Mouse (Mus musculus): ENCODE data around the gene Tenm2. TPM values are rescaled to one million over a fixed set of nuclear protein-coding genes. Genes with fewer than 3 reads are reported as not detected.

Tenm2 gene
- polyA plus RNA-seq, 1 experiment from 2014 or later = 6.7 TPM

GRCm38 (mm10) chr11:36458451-36458850 is 777.3 kb downstream of the Tenm2 start:
- H3K4me2 ChIP-seq = no peak overlapping the region
- peaks cover 15% of the 10 kb centered on the region for H3K4me1 ChIP-seq (ENCODE audit: control insufficient read depth, insufficient read depth, low read length)
- WGBS = 52% methylated on average over 6 of the region's 6 CpGs
- no peaks in the 10 kb centered on the region for H3K9me3 ChIP-seq (ENCODE audit: control insufficient read depth, low read length)
- no peak overlapping the region for H3K27ac ChIP-seq (ENCODE audit: low read depth, low read length)
- DNase-seq (ENCODE audit: low spot score, missing footprints) (no peak), ATAC-seq (ENCODE audit: low FRiP score) (no peak)
- H3K36me3 ChIP-seq (ENCODE audit: control insufficient read depth, insufficient read depth, low read length) = no peaks in the 10 kb centered on the region
- no peak overlapping the region for H3K4me3 ChIP-seq (ENCODE audit: low read depth, low read length)
- H3K9ac ChIP-seq (ENCODE audit: low read length) = no peak overlapping the region
- no peaks in the 10 kb centered on the region for H3K27me3 ChIP-seq (ENCODE audit: control insufficient read depth, insufficient read depth, low read length)

DNA sequence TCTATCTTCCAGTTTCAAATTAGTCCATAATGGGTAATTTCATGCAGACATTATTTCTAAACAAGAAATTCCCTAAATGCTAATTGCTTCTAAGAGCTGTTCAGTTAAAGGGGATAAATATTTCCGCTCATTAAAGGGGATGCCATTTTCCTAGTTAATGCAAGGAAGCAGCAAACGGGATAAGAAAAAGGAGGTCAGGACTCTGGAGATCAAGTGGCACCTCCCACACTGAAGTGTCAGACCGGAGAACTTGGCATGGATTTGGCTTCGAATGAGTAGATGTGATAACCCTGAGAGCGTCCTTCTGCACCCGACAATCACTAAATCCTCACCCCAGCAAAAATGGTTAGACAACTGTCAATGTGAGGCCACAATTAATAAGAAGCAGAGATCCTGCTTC is 781.7 kb downstream of the Tenm2 start:
- Histone ChIP-seq H3K4me2 (no peak overlapping the region), H3K36me3 (ENCODE audit: control insufficient read depth, insufficient read depth, low read length) (no peaks in the 10 kb centered on the region), H3K27ac (ENCODE audit: low read depth, low read length) (no peak overlapping the region), H3K9me3 (ENCODE audit: control insufficient read depth, low read length) (no peaks in the 10 kb centered on the region), H3K9ac (ENCODE audit: low read length) (no peak overlapping the region), H3K27me3 (ENCODE audit: control insufficient read depth, insufficient read depth, low read length) (no peaks in the 10 kb centered on the region), H3K4me1 (ENCODE audit: control insufficient read depth, insufficient read depth, low read length) (peaks cover 7% of the 10 kb centered on the region), H3K4me3 (ENCODE audit: low read depth, low read length) (no peak overlapping the region)
- 86% methylated on average over 6 of the region's 6 CpGs for WGBS
- ATAC-seq (ENCODE audit: low FRiP score) (no peak), DNase-seq (ENCODE audit: low spot score, missing footprints) (no peak)

- ATAC-seq (ENCODE audit: low FRiP score) = no peak
- no peak overlapping the region for H3K27ac ChIP-seq (ENCODE audit: low read depth, low read length)
- WGBS = 87% methylated on average over 9 of the region's 9 CpGs
Observed at GRCm38 (mm10) chr11:36452436-36452835, 783.3 kb downstream of the Tenm2 start.

DNA sequence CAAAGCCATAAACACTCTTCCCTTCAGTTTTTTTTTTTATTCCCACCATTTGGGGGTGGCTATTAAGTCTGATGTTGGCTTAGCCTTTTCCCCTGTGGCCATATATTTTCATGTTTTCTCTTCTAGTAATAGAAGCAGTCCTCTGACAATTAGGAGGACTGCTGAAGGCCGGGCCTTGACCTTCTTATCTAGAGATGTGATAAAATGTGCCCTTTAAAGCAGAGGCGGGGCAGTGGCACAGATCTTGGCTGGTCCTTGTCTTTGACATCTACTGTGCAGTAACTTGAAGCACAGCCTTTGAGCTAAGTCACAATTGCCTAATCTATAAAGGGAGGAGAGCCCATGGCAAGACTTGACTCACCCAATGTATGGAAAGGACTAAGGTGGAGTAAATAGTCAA is 789.4 kb downstream of the Tenm2 start:
- H3K4me3 ChIP-seq (ENCODE audit: low read depth, low read length) = no peak overlapping the region
- H3K9ac ChIP-seq (ENCODE audit: low read length) = no peak overlapping the region
- peaks cover 8% of the 10 kb centered on the region for H3K4me1 ChIP-seq (ENCODE audit: control insufficient read depth, insufficient read depth, low read length)
- no peaks in the 10 kb centered on the region for H3K27me3 ChIP-seq (ENCODE audit: control insufficient read depth, insufficient read depth, low read length)
- no peak overlapping the region for H3K4me2 ChIP-seq
- no peak overlapping the region for H3K27ac ChIP-seq (ENCODE audit: low read depth, low read length)
- no peaks in the 10 kb centered on the region for H3K36me3 ChIP-seq (ENCODE audit: control insufficient read depth, insufficient read depth, low read length)
- no peaks in the 10 kb centered on the region for H3K9me3 ChIP-seq (ENCODE audit: control insufficient read depth, low read length)
- no peak for DNase-seq (ENCODE audit: low spot score, missing footprints)
- 74% methylated on average over 2 of the region's 2 CpGs for WGBS
- ATAC-seq (ENCODE audit: low FRiP score) = no peak

More at GRCm38 (mm10) chr11:36452436-36452835, 783.3 kb downstream of the Tenm2 start:
- Histone ChIP-seq H3K4me3 (ENCODE audit: low read depth, low read length) (no peak overlapping the region), H3K36me3 (ENCODE audit: control insufficient read depth, insufficient read depth, low read length) (no peaks in the 10 kb centered on the region), H3K4me2 (no peak overlapping the region), H3K4me1 (ENCODE audit: control insufficient read depth, insufficient read depth, low read length) (no peaks in the 10 kb centered on the region), H3K27me3 (ENCODE audit: control insufficient read depth, insufficient read depth, low read length) (no peaks in the 10 kb centered on the region), H3K9me3 (ENCODE audit: control insufficient read depth, low read length) (no peaks in the 10 kb centered on the region), H3K9ac (ENCODE audit: low read length) (no peak overlapping the region)
- DNase-seq (ENCODE audit: low spot score, missing footprints) = no peak

GRCm38 (mm10) chr11:36443821-36444220 is 791.9 kb downstream of the Tenm2 start:
- no peak overlapping the region for H3K27ac ChIP-seq (ENCODE audit: low read depth, low read length)
- WGBS = 96% methylated on average over 7 of the region's 7 CpGs
- no peak overlapping the region for H3K9ac ChIP-seq (ENCODE audit: low read length)
- H3K4me1 ChIP-seq (ENCODE audit: control insufficient read depth, insufficient read depth, low read length) = peaks cover 8% of the 10 kb centered on the region
- no peak overlapping the region for H3K4me3 ChIP-seq (ENCODE audit: low read depth, low read length)
- H3K9me3 ChIP-seq (ENCODE audit: control insufficient read depth, low read length) = no peaks in the 10 kb centered on the region
- H3K4me2 ChIP-seq = no peak overlapping the region
- ATAC-seq (ENCODE audit: low FRiP score) = no peak
- H3K27me3 ChIP-seq (ENCODE audit: control insufficient read depth, insufficient read depth, low read length) = no peaks in the 10 kb centered on the region
- H3K36me3 ChIP-seq (ENCODE audit: control insufficient read depth, insufficient read depth, low read length) = no peaks in the 10 kb centered on the region
- DNase-seq (ENCODE audit: low spot score, missing footprints) = no peak

DNA sequence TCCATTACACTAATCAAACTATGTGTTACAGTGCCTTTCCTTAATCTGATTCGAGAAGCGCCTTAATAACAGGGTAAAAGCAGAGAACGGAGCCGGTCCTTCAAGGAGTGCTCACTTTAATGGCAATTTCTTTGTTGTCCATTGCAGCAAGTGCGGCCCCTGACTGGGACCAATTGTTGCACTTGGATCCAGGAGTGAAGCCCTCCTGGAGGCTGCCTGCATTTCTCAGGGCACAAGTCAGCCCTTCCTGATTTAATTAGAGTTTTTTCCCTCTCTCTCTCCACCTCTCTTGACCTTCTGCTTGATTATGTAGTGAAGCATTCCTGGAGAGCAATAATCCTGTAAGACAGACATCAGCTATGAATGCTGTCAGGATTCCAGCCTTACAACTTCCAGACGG is 794.0 kb downstream of the Tenm2 start:
- H3K9me3 ChIP-seq (ENCODE audit: control insufficient read depth, low read length) = no peaks in the 10 kb centered on the region
- H3K9ac ChIP-seq (ENCODE audit: low read length) = no peak overlapping the region
- no peak overlapping the region for H3K4me3 ChIP-seq (ENCODE audit: low read depth, low read length)
- H3K4me2 ChIP-seq = no peak overlapping the region
- 5% methylated on average over 6 of the region's 6 CpGs for WGBS
- DNase-seq (ENCODE audit: low spot score, missing footprints) = no peak
- H3K36me3 ChIP-seq (ENCODE audit: control insufficient read depth, insufficient read depth, low read length) = no peaks in the 10 kb centered on the region
- H3K4me1 ChIP-seq (ENCODE audit: control insufficient read depth, insufficient read depth, low read length) = peaks cover 8% of the 10 kb centered on the region
- peak; percentile 44; the same call in 1 of the 2 replicates for ATAC-seq (ENCODE audit: low FRiP score)
- no peak overlapping the region for H3K27ac ChIP-seq (ENCODE audit: low read depth, low read length)
- no peaks in the 10 kb centered on the region for H3K27me3 ChIP-seq (ENCODE audit: control insufficient read depth, insufficient read depth, low read length)

DNA sequence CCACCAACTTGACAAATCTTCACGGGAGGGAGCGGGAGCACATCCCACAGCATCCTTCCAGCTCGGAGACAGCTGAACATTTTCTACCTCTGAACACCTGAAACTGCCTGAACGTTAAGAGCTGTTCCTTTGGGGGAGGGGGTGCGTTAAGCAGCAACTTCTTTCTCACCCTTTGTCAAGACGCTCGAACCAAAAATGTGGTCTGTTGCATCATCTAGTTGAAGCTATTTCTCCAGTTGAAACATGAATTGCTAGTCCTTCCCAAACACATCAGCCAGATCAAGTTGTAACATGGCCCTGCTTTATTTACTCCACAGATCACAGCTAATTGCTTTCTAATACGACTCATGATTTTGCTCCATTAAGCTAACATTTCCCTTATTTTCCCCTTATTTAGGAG is 799.5 kb downstream of the Tenm2 start:
- Histone ChIP-seq H3K27me3 (ENCODE audit: control insufficient read depth, insufficient read depth, low read length) (no peaks in the 10 kb centered on the region), H3K9me3 (ENCODE audit: control insufficient read depth, low read length) (no peaks in the 10 kb centered on the region), H3K4me3 (ENCODE audit: low read depth, low read length) (no peak overlapping the region), H3K4me1 (ENCODE audit: control insufficient read depth, insufficient read depth, low read length) (no peaks in the 10 kb centered on the region), H3K27ac (ENCODE audit: low read depth, low read length) (no peak overlapping the region), H3K9ac (ENCODE audit: low read length) (no peak overlapping the region), H3K36me3 (ENCODE audit: control insufficient read depth, insufficient read depth, low read length) (no peaks in the 10 kb centered on the region), H3K4me2 (no peak overlapping the region)
- DNase-seq (ENCODE audit: low spot score, missing footprints) (no peak), ATAC-seq (ENCODE audit: low FRiP score) (no peak)
- 60% methylated on average over 8 of the region's 8 CpGs for WGBS

GRCm38 (mm10) chr11:36428947-36429346 is 806.8 kb downstream of the Tenm2 start:
- H3K9me3 ChIP-seq (ENCODE audit: control insufficient read depth, low read length) = no peaks in the 10 kb centered on the region
- no peak overlapping the region for H3K4me2 ChIP-seq
- H3K9ac ChIP-seq (ENCODE audit: low read length) = no peak overlapping the region
- no peaks in the 10 kb centered on the region for H3K36me3 ChIP-seq (ENCODE audit: control insufficient read depth, insufficient read depth, low read length)
- H3K4me3 ChIP-seq (ENCODE audit: low read depth, low read length) = no peak overlapping the region
- no peak overlapping the region for H3K27ac ChIP-seq (ENCODE audit: low read depth, low read length)
- no peak for DNase-seq (ENCODE audit: low spot score, missing footprints)
- peaks cover 3% of the 10 kb centered on the region; the same call in 1 of the 2 replicates for H3K4me1 ChIP-seq (ENCODE audit: control insufficient read depth, insufficient read depth, low read length)
- 0 out of 2 replicates have a peak, but pooled peaks have one; percentile 35 for ATAC-seq (ENCODE audit: low FRiP score)
- WGBS = 89% methylated on average over 5 of the region's 5 CpGs
- H3K27me3 ChIP-seq (ENCODE audit: control insufficient read depth, insufficient read depth, low read length) = no peaks in the 10 kb centered on the region

- H3K9ac ChIP-seq (ENCODE audit: low read length) = no peak overlapping the region
- no peaks in the 10 kb centered on the region for H3K9me3 ChIP-seq (ENCODE audit: control insufficient read depth, low read length)
- H3K27me3 ChIP-seq (ENCODE audit: control insufficient read depth, insufficient read depth, low read length) = no peaks in the 10 kb centered on the region
- no peak overlapping the region for H3K4me3 ChIP-seq (ENCODE audit: low read depth, low read length)
- no peak overlapping the region for H3K4me2 ChIP-seq
- no peak for DNase-seq (ENCODE audit: low spot score, missing footprints)
- no peak overlapping the region for H3K27ac ChIP-seq (ENCODE audit: low read depth, low read length)
- no peaks in the 10 kb centered on the region for H3K36me3 ChIP-seq (ENCODE audit: control insufficient read depth, insufficient read depth, low read length)
- ATAC-seq (ENCODE audit: low FRiP score) = no peak
- WGBS = 77% methylated on average over 3 of the region's 3 CpGs
- H3K4me1 ChIP-seq (ENCODE audit: control insufficient read depth, insufficient read depth, low read length) = peaks cover 3% of the 10 kb centered on the region; the same call in 1 of the 2 replicates
Observed at GRCm38 (mm10) chr11:36424959-36425358, 810.8 kb downstream of the Tenm2 start.

DNA sequence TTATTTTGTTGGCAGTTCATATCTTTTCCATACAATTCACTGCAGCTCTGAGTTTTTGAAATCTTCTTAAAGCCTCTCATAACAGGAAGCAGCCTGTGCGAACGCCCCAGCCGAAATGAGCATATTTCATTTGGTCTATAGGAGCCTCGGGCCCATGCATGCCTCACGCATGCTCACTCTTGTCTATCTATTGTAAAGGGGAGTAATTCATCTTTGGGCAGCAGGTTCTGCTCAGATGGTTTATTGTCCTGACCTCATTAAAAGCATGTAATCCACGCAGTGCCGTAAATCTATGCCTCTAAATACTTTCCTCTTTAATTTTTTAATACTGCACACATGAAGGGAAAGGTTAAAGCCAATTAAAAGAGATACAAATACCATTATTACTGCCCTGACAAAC is 815.7 kb downstream of the Tenm2 start:
- Histone ChIP-seq H3K4me2 (no peak overlapping the region), H3K27me3 (ENCODE audit: control insufficient read depth, insufficient read depth, low read length) (no peaks in the 10 kb centered on the region), H3K4me1 (ENCODE audit: control insufficient read depth, insufficient read depth, low read length) (no peaks in the 10 kb centered on the region), H3K27ac (ENCODE audit: low read depth, low read length) (no peak overlapping the region), H3K36me3 (ENCODE audit: control insufficient read depth, insufficient read depth, low read length) (no peaks in the 10 kb centered on the region), H3K4me3 (ENCODE audit: low read depth, low read length) (no peak overlapping the region), H3K9me3 (ENCODE audit: control insufficient read depth, low read length) (no peaks in the 10 kb centered on the region), H3K9ac (ENCODE audit: low read length) (no peak overlapping the region)
- ATAC-seq (ENCODE audit: low FRiP score) (no peak), DNase-seq (ENCODE audit: low spot score, missing footprints) (no peak)
- WGBS = 89% methylated on average over 7 of the region's 7 CpGs

Measured in midbrain, embryonic 11.5 days (tissue).